Mouse (Mus musculus) erythroid progenitor cell, adult 5-6 weeks (primary cell): ENCODE measurements around the gene Rap1b. TPM values are rescaled to one million over a fixed set of nuclear protein-coding genes. Genes with fewer than 3 reads are reported as not detected.

Experiments used
- ATAC-seq: replicated peaks from 2 replicates; pipeline ENCODE4 v1.8.0; 2016; ENCODE audit warnings: moderate number of reproducible peaks, mild to moderate bottlenecking, moderate TSS enrichment, inconsistent platforms; ENCODE audit not compliant: poor library complexity, low FRiP score, severe bottlenecking
- total RNA-seq, 2 experiments: library from RNA; stranded (forward) in 1 of 2; stranded (reverse) in 1 of 2; fragments of 150-400 nt in 1 of 2; fragments of 186-747, 209-891 nt in 1 of 2; gene quantifications; 2 replicates each; pipeline versions ENCODE4 v1.2.3 to v1.2.4; 2015 to 2017; ENCODE audit warnings: low replicate concordance in 2 of 2

The Rap1b gene
- total RNA-seq, 2 experiments from 2014 or later: 27.2 to 114 TPM

- no peak for ATAC-seq
Observed at GRCm38 (mm10) chr10:117828536-117828935, 17.3 kb downstream of the Rap1b start.

DNA sequence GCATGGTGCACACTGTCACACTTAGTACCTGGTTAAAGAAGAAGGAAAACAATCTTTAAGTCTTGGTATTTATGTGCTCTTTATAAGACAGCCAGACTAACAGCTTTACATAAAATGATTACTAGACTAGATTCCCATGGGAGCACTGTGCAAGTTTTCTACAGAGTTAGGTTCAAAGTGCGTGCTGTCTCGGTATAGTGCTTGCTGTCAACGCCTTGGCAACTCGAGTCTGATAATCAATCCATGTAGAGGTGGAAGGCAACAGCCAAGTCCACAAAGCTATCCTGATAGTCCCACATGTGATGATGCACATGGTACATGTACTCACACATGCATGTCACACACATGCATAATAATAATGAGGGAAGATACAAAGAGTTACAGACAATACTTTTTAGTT lies 21.2 kb downstream of the Rap1b start:
- ATAC-seq: no peak

DNA sequence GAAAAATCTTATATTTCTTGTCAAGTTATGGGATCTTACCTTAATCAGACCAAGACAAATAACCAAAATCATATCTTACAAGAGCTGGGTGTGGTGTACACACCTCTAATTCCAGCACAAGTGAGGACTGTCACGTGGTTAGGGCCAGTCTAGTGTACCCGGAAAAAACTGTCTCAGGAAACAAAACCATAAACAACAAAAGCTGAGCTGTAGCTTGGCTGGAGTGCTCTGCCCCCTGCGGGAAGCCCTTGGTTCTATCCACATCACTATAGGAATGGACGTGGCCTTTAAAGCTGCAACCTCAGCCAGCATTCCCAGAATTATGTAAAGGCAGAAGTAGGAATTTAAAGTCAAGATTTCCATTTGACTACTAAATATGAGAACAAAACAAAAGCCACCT lies 21.7 kb downstream of the Rap1b start:
- ATAC-seq: no peak

- ATAC-seq: no peak
Observed at GRCm38 (mm10) chr10:117823321-117823720, 22.5 kb downstream of the Rap1b start.

- ATAC-seq: no peak
Observed at GRCm38 (mm10) chr10:117818600-117818999, 27.2 kb downstream of the Rap1b start.

DNA sequence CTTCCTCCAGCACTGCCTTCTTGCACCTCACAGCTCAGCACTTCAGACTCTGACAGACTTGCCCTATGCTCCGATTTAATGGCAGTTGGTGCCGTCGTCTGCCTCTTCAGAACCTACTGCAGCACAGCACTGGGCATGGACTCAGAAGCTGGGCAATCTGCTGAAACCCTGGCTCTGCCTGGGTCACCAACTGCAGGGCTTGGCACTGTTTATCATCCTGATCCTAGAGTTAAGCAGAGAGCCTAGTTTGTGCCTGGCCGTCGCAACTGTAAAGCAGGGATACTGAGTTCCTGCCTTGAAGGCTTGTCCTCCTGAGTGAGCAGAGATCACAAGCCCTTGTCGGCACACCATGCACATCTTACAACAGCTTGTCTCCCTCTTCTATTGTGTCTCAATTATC lies 29.1 kb downstream of the Rap1b start:
- 0 out of 2 replicates have a peak, but pooled peaks have one; percentile 30 for ATAC-seq

GRCm38 (mm10) chr10:117812501-117812900 lies 33.3 kb downstream of the Rap1b start:
- no peak for ATAC-seq

DNA sequence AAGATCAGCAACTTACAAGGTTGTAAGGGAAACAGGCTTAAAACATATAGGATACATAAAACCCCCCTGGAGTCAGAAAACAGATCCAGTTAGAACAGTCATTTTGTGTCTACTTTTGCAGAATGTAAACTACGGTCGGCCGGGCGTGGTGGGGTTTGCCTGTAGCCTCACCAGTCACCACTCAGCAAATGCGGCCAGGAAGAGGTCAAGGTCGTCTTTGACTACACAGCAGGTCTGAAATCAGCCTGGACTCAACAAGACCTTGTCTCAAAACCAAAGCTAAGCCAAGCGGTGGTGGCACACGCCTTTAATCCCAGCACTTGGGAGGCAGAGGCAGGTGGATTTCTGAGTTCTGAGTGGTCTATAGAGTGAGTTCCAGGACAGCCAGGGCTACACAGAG lies 34.3 kb downstream of the Rap1b start:
- ATAC-seq: no peak

DNA sequence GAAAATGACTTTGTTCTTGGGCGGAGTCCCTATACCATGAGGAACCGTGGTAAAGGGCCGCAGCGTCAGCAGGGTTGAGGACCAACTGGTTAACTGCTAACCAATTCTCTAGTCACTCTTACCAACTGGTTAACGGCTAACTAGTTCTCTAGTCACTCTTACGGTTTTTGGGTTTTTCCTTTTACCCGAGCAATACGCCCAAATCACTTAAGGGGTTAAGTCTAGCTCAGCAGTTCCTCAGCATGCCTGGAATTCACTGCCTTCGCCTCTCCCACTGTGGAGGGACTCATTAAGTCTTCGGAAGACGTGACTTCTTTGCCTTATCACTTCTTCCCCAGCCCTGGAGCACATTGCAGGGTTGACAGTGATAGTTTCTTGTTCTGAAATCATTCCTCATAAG lies 35.3 kb downstream of the Rap1b start:
- ATAC-seq: no peak

DNA sequence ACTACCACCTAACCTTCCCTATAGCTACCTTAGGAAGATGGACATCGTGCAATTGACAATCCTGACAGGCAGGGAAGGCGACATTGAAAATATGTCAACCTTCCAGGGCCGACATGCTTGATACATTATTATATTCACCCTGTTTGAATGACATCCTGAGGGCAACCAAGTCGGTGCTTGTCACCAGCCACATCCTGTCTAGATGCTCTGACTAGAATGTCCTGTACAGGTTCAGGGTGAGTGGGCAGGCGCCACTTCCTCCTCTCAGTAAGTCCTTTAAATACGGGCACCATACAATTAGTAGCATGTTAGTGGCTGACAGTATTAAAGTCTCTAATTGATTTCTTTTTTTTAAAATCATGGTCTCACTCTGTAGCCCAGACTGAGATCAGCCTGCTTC lies 37.8 kb downstream of the Rap1b start:
- no peak for ATAC-seq

DNA sequence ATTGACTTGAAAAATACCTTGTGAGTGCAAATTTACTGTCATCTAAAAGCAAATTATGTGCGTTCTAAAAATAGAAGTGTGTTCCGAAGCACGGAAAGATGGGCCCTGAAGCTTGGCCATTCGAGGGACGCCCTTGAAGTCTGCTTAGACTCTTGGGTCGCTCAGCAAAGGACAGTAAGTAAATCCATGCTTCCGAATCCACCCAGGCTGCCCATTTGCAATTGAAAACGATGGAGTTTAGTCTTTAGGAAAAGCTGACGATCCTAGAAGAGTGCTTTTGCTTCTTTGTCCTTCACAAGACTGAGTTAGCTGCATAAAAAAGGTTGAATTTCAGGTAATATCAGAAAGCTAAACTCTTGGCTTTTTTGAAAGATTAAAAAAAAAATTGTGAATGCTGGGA lies 39.9 kb downstream of the Rap1b start:
- no peak for ATAC-seq

GRCm38 (mm10) chr10:117803870-117804850 lies 41.7 kb downstream of the Rap1b start:
- no peak for ATAC-seq

DNA sequence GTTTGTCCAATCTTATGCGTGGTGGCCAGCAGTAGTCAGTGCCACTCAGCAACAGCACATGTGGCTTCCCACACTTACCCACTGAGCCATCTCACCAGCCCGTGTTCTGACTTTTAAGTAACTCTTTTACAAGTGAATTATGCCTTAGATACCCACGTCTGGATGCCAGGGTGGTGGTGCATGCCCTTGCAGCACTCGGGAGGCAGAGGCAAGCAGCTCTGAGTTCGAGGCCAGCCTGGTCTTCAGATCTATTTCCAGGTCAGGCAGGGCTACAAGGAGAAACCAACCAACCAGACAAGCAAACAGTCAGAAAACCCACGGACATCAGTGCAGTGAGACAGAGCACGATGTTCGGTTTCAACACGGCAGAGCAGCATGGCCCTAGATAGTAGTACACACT lies 43.9 kb downstream of the Rap1b start:
- no peak for ATAC-seq

GRCm38 (mm10) chr10:117799806-117800205 lies 46.0 kb downstream of the Rap1b start:
- no peak for ATAC-seq

DNA sequence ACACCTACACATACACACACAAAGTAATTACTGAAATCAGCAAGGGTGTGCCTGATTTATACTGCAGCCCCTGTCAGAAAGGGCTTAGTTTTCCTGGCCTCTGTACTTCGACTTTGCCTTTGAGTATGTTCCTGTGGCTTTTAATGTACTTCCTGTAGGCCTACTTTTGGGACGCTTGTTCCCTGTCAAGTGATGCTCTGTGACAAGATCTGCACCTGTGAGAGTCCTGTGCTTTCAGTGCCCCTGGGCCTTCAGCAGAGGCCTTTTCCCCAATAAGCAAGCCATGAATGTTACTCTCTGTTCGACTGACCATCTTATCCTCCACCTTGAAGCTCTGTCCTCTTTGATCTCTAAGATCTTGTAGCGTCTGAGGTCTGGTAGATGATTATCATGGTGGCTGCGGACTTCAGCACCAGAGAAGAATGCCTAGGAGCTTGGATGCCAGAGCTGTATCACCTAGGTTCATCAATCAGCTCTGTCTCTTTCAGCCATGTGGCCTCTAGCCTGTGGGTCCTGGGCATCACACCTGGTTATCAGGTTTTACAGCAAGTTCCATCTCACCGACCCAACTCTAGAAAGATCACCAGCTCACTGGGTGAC lies 47.3 kb downstream of the Rap1b start:
- ATAC-seq: no peak

- ATAC-seq: no peak
Observed at GRCm38 (mm10) chr10:117797684-117798083, 48.2 kb downstream of the Rap1b start.

DNA sequence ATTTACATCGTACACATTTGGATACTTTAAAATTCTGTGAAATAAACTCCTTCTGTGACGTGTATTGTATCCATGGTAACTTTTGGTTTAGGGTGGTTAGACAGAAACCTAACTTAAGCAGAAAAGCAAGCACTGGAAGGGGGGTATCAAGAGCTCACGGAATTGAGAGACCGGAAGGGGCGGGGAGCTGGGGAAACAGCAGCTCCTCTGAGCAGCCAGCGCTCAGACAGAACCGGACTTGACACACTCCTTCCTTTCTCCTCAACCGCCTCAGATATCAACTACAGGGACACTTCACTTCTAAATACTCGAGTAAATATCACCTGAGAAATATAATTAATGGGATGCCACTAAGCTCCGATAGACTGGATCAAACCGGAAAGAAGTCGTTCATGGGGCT lies 48.7 kb downstream of the Rap1b start:
- ATAC-seq: no peak

DNA sequence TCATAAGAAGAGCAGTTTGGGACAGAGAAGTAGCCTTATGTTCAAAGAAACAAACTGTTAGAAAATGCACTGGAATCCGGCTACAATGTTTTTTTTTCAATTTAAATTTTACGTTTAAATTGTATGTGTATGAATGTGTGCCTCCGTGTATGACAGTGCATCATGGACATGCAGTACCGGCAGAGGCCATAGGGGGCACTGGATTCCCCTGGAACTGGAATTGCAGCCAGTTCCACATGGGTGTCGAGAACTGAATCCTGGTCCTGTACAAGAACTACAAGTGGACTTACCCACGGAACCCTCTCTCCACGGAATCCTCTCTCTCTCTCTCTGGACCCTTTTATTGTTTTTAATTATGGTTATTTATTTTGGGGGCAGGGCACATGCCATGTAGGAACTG lies 49.7 kb downstream of the Rap1b start:
- ATAC-seq: no peak

GRCm38 (mm10) chr10:117795206-117795605 lies 50.6 kb downstream of the Rap1b start:
- ATAC-seq: no peak

DNA sequence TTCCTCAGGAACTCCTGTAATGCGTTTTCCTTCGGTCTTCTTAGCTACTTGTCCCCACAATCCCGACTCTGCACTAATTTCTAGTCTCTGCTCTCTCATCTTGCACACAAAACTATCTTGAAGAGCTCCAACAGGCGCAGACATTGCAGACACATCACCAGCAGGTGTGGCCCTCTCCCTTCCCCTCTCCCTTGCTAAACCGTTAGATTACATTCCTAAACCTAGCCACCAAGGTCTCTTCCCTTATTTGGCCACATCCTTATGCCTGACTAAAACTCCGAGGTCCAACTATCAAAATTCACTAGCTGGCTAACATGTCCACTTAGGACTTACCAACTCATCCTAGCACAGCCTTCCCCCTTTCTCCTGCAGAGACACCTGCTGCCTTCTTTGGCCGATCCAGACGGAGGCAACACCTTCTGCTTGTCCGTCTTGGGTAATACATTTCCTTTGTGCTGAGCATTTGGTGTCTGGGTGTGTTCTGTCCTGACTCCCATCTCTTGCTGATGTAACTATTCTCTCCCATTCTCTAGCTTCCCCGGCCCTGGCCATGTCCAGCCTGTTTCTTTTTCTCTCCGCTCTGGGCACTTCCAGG lies 52.3 kb downstream of the Rap1b start:
- no peak for ATAC-seq
